Mouse (Mus musculus) stomach, postnatal 0 days (tissue): ENCODE data around the gene Mtfmt.

ENCODE experiments used
- CTCF ChIP-seq: IDR thresholded peaks from 2 replicates; pipeline ENCODE4 v1.5.1; 2016; ENCODE audit warnings: antibody characterized with exemption, low read depth, mild to moderate bottlenecking, moderate library complexity
- EP300 ChIP-seq: optimal IDR thresholded peaks from 2 replicates; pipeline ENCODE3; 2016; ENCODE audit warnings: antibody characterized with exemption

DNA sequence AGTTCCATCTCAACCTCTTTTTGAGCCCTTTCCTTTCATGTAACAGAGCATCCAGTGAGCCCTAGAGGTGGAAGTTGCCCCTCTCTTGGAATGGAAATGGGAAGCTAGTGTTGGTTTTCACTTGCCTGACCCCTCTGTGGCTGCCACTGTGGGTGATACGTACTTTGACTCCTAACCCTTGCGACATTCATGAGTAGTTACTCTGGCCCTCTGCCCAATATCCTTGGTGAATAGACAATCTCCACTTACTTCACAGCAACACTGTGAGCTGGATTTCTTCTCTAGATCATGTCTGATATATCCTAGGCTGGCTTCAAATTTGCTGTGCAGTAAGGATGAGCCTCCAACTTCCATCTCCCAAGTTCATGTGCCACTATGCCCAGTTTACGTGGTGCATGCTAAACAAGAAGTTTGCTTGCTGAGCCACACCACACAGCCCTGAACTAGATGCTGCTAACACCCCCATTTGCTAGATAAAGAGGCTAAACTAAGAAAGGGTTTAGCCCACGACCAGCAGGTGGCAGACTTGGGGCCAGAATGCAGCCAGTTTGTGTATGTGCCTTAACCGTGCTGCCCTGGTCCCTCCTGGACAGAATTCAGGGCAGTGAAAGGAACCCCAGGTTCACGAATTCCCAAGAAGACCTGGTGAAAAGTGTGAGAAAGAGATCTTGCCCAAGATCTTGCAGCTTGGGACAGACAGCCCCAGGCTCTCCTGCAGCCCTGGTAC, 42.8 kb upstream of the Mtfmt start:
- TF ChIP-seq CTCF (peak; percentile 91), EP300 (no peak)
